In genomic region chr13:91295552-91296170, GRCm38 (mm10) we compare ENCODE assay signal across 20 mouse cellular contexts.
"Had no signal": no experiment of that assay in that cellular context is flagged by ENCODE, and none has a peak within 500 bp of the region (broad histone marks: within the 10 kb centered on the region; RNA-seq: fewer than 3 reads in every experiment).

No protein-coding gene starts in this region.

- DNase-seq: lung, adult 2 months; lung, postnatal 14 days; lung, postnatal 36 days; midbrain, embryonic 14.5 days; retina, postnatal 1 day; right cerebral cortex, adult 18-20 months; right cerebral cortex, postnatal 25 days; right cerebral cortex, postnatal 4 days; spleen, adult 18-20 months; thymus, adult 18-20 months; thymus, postnatal 14 days; thymus, postnatal 36 days had no signal

- H3K4me3 ChIP-seq: lung, embryonic 15.5 days; midbrain, embryonic 10.5 days; midbrain, embryonic 12.5 days; myocyte; neural tube, embryonic 13.5 days; neural tube, embryonic 15.5 days had no signal

- H3K27me3 ChIP-seq: lung, embryonic 15.5 days; midbrain, embryonic 12.5 days; neural tube, embryonic 13.5 days; neural tube, embryonic 15.5 days had no signal

- ATAC-seq: lung, postnatal 0 days had no signal

- H3K9me3 ChIP-seq: lung, embryonic 15.5 days; neural tube, embryonic 15.5 days had no signal

- H3K36me3 ChIP-seq: lung, embryonic 15.5 days; midbrain, embryonic 10.5 days; midbrain, embryonic 12.5 days; neural tube, embryonic 13.5 days; neural tube, embryonic 15.5 days had no signal

- H3K9ac ChIP-seq: lung, embryonic 15.5 days; midbrain, embryonic 12.5 days; neural tube, embryonic 13.5 days; neural tube, embryonic 15.5 days had no signal

- H3K27ac ChIP-seq: lung, embryonic 15.5 days; macrophage; midbrain, embryonic 10.5 days; midbrain, embryonic 12.5 days; neural tube, embryonic 13.5 days; neural tube, embryonic 15.5 days had no signal

- H3K4me1 ChIP-seq: lung, embryonic 15.5 days; midbrain, embryonic 10.5 days; midbrain, embryonic 12.5 days; neural tube, embryonic 13.5 days; neural tube, embryonic 15.5 days had no signal

- H3K4me2 ChIP-seq: lung, embryonic 15.5 days; midbrain, embryonic 12.5 days; neural tube, embryonic 13.5 days; neural tube, embryonic 15.5 days had no signal
